Mouse (Mus musculus) ES-CJ7 (cell line): ENCODE measurements around the gene Idh3g.

Experiments used
- DNase-seq: peaks from one replicate; pipeline ENCODE4 v3.0.0; 2011; ENCODE audit warnings: low read depth, low spot score

The Idh3g gene

DNA sequence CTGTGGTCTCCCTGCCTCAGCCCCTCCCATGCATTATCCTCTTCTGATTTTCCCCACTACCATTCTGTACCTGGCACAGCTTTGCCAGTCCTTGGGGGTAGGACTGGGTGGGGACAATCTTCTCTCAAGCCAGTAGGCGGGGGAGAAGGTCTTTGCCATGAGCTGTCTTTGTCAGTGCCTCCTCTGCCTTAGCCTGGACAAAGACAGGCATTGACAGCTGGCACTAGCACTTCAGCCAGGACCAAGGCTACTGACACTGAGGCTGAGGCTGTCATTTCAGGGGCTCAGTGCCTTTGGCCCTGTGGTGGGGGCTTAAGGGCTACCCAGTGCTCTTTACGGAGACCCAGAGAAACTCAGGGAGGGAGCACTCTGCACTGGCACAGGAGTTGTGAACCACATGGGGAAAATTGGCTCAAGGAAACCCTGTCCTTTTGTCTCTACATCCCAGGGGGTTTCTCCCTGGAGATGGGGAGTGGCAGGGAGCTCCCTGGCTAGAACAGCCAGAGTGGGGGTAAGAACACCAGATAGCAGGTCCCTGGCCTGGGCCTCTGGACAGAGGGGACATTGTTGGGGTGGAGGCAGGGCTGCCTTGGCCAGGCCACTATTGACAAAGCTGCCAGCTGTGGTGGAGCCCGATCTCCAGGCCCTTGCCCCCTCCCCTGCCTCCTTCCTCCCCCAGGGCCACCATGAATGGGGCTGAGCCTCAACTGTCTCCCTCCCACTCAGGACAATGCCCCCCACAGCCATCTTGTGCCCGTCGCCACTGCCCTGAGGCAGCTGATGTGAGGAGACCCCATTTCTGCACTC lies 30.2 kb downstream of the Idh3g start, which contains the start of gene Plxnb3:
Plxnb3 (plus strand) TSS at position 757 of the 807 bp plus-strand sequence.
- DNase-seq = no peak

DNA sequence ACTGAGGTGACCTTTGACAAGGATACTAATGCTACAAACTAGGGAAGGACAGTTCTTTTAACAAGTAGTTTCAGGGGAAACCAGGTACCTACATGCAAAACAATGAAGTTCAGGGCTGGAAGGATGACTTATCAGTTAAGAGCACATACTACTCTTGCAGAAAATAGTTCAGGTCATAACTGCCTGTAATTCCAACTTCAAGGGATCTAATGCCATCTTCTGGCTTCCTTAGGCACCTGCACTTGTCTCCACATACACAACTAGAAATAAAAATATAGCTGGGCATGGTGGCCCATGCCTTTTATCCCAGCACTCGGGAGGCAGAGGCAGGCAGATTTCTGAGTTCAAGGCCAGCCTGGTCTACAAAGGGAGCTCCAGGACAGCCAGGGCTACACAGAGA lies 37.7 kb downstream of the Idh3g start:
- DNase-seq = peak; percentile 33

DNA sequence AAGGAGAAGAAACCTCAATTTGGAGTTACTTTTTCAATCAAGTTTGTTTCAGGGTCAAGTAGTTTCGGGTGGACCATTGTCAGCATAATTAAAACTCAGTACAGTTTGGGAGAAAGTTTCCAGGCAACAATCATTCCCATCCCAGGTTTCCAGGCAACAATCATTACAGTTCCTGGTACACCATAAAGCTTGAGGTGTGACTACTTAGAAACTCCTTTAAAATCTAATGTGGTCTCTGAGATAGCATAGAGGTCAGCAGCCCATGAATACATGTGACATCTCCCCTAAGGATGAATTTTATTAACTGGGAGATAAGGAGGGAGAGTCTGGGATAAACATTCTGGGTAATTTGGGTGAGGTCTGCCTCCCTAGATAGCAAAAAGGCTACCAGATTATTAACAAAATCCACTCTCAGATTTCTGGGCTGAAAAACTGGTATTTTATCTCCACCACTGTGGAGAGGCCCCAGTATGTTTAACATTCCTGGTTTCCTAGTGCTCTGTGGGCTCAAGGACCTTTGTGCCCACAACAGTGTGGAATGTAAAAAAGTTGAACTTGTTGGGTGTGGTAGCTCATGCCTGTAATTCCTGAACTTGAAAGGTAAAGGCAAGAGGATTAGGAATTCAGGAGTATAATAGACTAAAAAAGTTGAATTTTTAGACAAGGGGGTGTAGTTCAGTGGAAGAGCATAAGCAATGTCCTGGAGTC lies 41.8 kb downstream of the Idh3g start:
- no peak for DNase-seq

DNA sequence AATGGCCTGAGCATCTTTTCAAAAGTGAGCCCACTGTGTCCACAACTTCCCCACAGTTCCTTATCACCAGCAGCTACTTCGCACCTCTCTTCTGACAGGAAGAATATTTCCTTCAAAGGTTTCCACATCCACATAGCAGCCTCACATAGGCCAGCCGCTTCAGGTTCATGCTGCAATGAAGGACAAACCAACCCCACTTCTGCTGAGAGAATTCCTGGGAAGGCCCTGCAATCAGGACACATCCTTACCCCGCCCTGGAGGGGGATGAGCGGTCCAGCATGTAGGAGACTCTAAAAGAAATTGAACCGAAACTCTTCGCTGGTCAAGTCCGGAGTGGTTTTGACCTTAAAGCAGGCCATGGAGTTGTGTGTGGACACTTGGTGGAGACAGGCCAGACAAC lies 46.9 kb downstream of the Idh3g start:
- peak; percentile 55 for DNase-seq

DNA sequence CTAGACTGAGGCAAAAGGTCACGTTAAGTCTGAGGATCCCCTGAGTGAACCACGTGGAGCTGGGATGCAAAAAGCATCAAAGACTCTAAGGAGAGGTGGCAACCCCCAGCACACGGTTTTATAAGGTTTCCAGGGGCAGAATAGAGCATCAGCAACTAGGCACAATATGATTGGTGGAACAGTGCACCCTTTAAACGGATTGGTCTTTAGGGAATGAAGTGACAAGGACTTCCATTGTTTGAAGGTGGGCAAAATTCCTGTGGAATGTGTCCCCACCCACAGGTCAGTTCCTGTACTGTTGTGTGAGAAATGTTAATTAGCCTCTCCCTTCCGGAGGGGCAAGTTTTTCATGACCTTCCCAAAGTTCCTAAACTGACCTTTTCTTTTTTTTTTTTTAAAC lies 47.5 kb downstream of the Idh3g start:
- peak; percentile 93 for DNase-seq

DNA sequence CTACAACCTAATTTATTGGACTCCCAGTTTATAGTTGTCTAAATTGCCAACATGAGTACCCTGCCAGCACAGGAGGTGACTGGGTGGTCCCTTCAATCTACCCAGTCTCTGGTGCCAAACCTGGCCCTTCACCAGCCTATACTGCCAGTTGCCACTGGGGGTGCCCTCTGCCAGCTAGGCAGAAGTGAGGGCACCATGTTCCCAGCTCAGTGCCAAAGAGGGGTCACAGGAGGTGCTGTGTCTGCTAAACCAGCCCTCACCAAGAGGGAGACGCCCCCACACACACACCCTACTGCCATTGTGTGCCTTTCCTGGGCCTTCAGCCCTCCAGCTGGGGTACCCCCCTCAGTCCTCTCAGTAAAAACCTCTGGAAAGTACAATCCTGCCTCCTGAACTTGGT lies 48.5 kb downstream of the Idh3g start:
- peak; percentile 40 for DNase-seq

DNA sequence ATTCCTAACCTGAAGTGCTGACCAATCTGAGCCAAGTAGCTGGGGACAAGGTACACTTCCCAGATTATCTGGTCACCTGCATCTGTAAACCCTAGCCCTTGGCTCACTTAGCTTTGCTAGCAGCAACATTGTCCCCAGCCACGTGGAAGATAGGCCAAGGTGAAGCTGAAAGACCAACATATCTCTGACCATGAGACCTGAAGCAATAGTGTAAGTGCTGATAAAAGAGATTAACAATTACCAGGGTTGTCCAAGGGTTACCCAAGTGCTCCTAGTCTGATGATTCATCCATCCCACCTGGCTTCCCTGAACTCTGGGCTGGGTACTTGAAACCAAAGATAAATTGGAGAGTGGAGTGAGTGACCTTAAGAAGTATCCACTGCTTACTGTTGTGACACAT lies 55.8 kb downstream of the Idh3g start:
- no peak for DNase-seq
